Comparison of ENCODE assay signal across 15 mouse cellular contexts in genomic region chr11:11102620-11103019, GRCm38 (mm10). TPM values are rescaled to one million over a fixed set of nuclear protein-coding genes. Genes with fewer than 3 reads are reported as not detected.
DNase-seq lines count a peak whose midpoint lies in the region; ATAC-seq and TF ChIP-seq lines count a peak whose summit lies in the region.
"Had no signal": no experiment of that assay in that cellular context is flagged by ENCODE, and none has a peak within 500 bp of the region (broad histone marks: within the 10 kb centered on the region; RNA-seq: fewer than 3 reads in every experiment).

No protein-coding gene starts in this region.

- no peaks in the 10 kb centered on the region for H3K9me3 ChIP-seq in forebrain, embryonic 13.5 days (replicated peaks)
- H3K9me3 ChIP-seq in forebrain, embryonic 11.5 days (ENCODE audit: control insufficient read depth, low read length) = no peaks in the 10 kb centered on the region
- no peaks in the 10 kb centered on the region for H3K9me3 ChIP-seq in limb, embryonic 12.5 days
- no peaks in the 10 kb centered on the region for H3K9me3 ChIP-seq in limb, embryonic 10.5 days (replicated peaks)
- no peaks in the 10 kb centered on the region for H3K9me3 ChIP-seq in stomach, embryonic 14.5 days (ENCODE audit: control insufficient read depth, low read depth, low read length)
- no peaks in the 10 kb centered on the region for H3K9me3 ChIP-seq in stomach, postnatal 0 days (ENCODE audit: control insufficient read depth, low read length)

- H3K9ac ChIP-seq in forebrain, embryonic 13.5 days = no peak overlapping the region
- no peak overlapping the region for H3K9ac ChIP-seq in forebrain, embryonic 11.5 days (ENCODE audit: low read length)
- H3K9ac ChIP-seq in limb, embryonic 12.5 days (replicated peaks) = no peak overlapping the region
- no peak overlapping the region for H3K9ac ChIP-seq in stomach, embryonic 14.5 days (replicated peaks; ENCODE audit: low read depth, low read length)
- no peak overlapping the region for H3K9ac ChIP-seq in stomach, postnatal 0 days (ENCODE audit: low read length)

- WGBS in forebrain, embryonic 13.5 days = 30% methylated on average over 1 of the region's 1 CpGs
- 37% methylated on average over 1 of the region's 1 CpGs for WGBS in forebrain, embryonic 11.5 days
- whole genome bisulfite sequencing in limb, embryonic 12.5 days = 43% methylated on average over 1 of the region's 1 CpGs
- 55% methylated on average over 1 of the region's 1 CpGs for WGBS in limb, embryonic 10.5 days
- WGBS in stomach, embryonic 14.5 days = 24% methylated on average over 1 of the region's 1 CpGs
- 29% methylated on average over 1 of the region's 1 CpGs for WGBS in stomach, postnatal 0 days

- no peak overlapping the region for H3K4me2 ChIP-seq in forebrain, embryonic 13.5 days
- no peak overlapping the region for H3K4me2 ChIP-seq in forebrain, embryonic 11.5 days (ENCODE audit: low read depth, low read length, severe bottlenecking)
- no peak overlapping the region for H3K4me2 ChIP-seq in limb, embryonic 12.5 days
- no peak overlapping the region for H3K4me2 ChIP-seq in stomach, embryonic 14.5 days (replicated peaks; ENCODE audit: low read depth, low read length)
- H3K4me2 ChIP-seq in stomach, postnatal 0 days (replicated peaks; ENCODE audit: low read depth) = no peak overlapping the region

- TF ChIP-seq EP300 in stomach, postnatal 0 days (optimal IDR thresholded peaks at IDR 0.05) = no peak

- H3K36me3 ChIP-seq in forebrain, embryonic 13.5 days (ENCODE audit: poor library complexity, severe bottlenecking) = no peaks in the 10 kb centered on the region
- H3K36me3 ChIP-seq in forebrain, embryonic 11.5 days (ENCODE audit: control insufficient read depth, insufficient read depth, low read length) = no peaks in the 10 kb centered on the region
- no peaks in the 10 kb centered on the region for H3K36me3 ChIP-seq in limb, embryonic 12.5 days
- H3K36me3 ChIP-seq in limb, embryonic 10.5 days = no peaks in the 10 kb centered on the region
- no peaks in the 10 kb centered on the region for H3K36me3 ChIP-seq in stomach, embryonic 14.5 days (ENCODE audit: control insufficient read depth, insufficient read depth, low read length)
- H3K36me3 ChIP-seq in stomach, postnatal 0 days (ENCODE audit: control insufficient read depth, insufficient read depth, low read length) = no peaks in the 10 kb centered on the region

- H3K27ac ChIP-seq in forebrain, embryonic 13.5 days = no peak overlapping the region
- no peak overlapping the region for H3K27ac ChIP-seq in forebrain, embryonic 11.5 days (ENCODE audit: low read depth, low read length)
- 0 out of 2 replicates have a peak overlapping the region, but pooled peaks have one; percentile 57 for H3K27ac ChIP-seq in limb, embryonic 12.5 days
- H3K27ac ChIP-seq in limb, embryonic 10.5 days = no peak overlapping the region
- no peak overlapping the region for H3K27ac ChIP-seq in stomach, embryonic 14.5 days (ENCODE audit: low read length)
- no peak overlapping the region for H3K27ac ChIP-seq in stomach, postnatal 0 days (replicated peaks)

- peak; percentile 48; the same call in 1 of the 2 replicates for ATAC-seq in forebrain, embryonic 13.5 days
- no peak for ATAC-seq in forebrain, embryonic 11.5 days (replicated peaks; ENCODE audit: low FRiP score)
- no peak for ATAC-seq in limb, embryonic 12.5 days (ENCODE audit: insufficient number of reproducible peaks, insufficient read depth, low FRiP score, low TSS enrichment, low read depth)
- peak; percentile 53; the same call in 1 of the 2 replicates for ATAC-seq in stomach, embryonic 14.5 days (ENCODE audit: insufficient number of reproducible peaks, insufficient read depth, low FRiP score, low read depth)
- ATAC-seq in stomach, postnatal 0 days (ENCODE audit: low FRiP score, low TSS enrichment) = no peak

- 0 out of 2 replicates have a peak, but pooled peaks cover 4% of the 10 kb centered on the region for H3K4me1 ChIP-seq in forebrain, embryonic 13.5 days
- no peaks in the 10 kb centered on the region for H3K4me1 ChIP-seq in forebrain, embryonic 11.5 days (replicated peaks; ENCODE audit: control insufficient read depth, insufficient read depth, low read length)
- no peaks in the 10 kb centered on the region for H3K4me1 ChIP-seq in limb, embryonic 12.5 days (replicated peaks)
- H3K4me1 ChIP-seq in limb, embryonic 10.5 days = no peaks in the 10 kb centered on the region
- H3K4me1 ChIP-seq in stomach, embryonic 14.5 days (ENCODE audit: control insufficient read depth, insufficient read depth, low read length) = no peaks in the 10 kb centered on the region
- no peaks in the 10 kb centered on the region for H3K4me1 ChIP-seq in stomach, postnatal 0 days (replicated peaks; ENCODE audit: control insufficient read depth, insufficient read depth)

- no peak overlapping the region for H3K4me3 ChIP-seq in forebrain, embryonic 13.5 days
- no peak overlapping the region for H3K4me3 ChIP-seq in forebrain, embryonic 11.5 days (ENCODE audit: low read depth, low read length)
- no peak overlapping the region for H3K4me3 ChIP-seq in limb, embryonic 12.5 days (replicated peaks)
- no peak overlapping the region for H3K4me3 ChIP-seq in limb, embryonic 10.5 days
- H3K4me3 ChIP-seq in stomach, embryonic 14.5 days (ENCODE audit: low read depth, low read length) = no peak overlapping the region
- H3K4me3 ChIP-seq in stomach, postnatal 0 days (ENCODE audit: low read depth, low read length) = no peak overlapping the region

- no peak for TF ChIP-seq CTCF in stomach, postnatal 0 days (IDR thresholded peaks at IDR 0.05; ENCODE audit: low read depth)

- no peaks in the 10 kb centered on the region for H3K27me3 ChIP-seq in forebrain, embryonic 13.5 days
- H3K27me3 ChIP-seq in forebrain, embryonic 11.5 days (ENCODE audit: control insufficient read depth, insufficient read depth, low read length) = no peaks in the 10 kb centered on the region
- H3K27me3 ChIP-seq in limb, embryonic 12.5 days = no peaks in the 10 kb centered on the region
- H3K27me3 ChIP-seq in limb, embryonic 10.5 days (ENCODE audit: low read depth, poor library complexity, severe bottlenecking) = no peaks in the 10 kb centered on the region
- H3K27me3 ChIP-seq in stomach, embryonic 14.5 days (ENCODE audit: control insufficient read depth, insufficient read depth, low read length) = no peaks in the 10 kb centered on the region
- no peaks in the 10 kb centered on the region for H3K27me3 ChIP-seq in stomach, postnatal 0 days (ENCODE audit: control insufficient read depth, insufficient read depth, low read length)

- no peak for DNase-seq in forebrain, embryonic 11.5 days (ENCODE audit: low spot score)
- no peak for DNase-seq in limb, embryonic 10.5 days (ENCODE audit: low spot score)
- no peak for DNase-seq in stomach, postnatal 0 days (ENCODE audit: low spot score)
- no peak for DNase-seq in frontal cortex, postnatal 14 days (ENCODE audit: low spot score in 2 of 2)
- DNase-seq in kidney, postnatal 36 days = no peak
- DNase-seq: adrenal gland, postnatal 25 days; B cell, adult 2 months; cerebellum, postnatal 25 days; heart, adult 18-20 months; kidney, adult 11 months; liver; thymus, adult 2 months had no signal

RNA-seq across cellular contexts. Expression of gene Vwc2, which starts 11.4 kb away (rescaled TPM):
- polyA plus RNA-seq in forebrain, embryonic 13.5 days (2015; fragmentation: Nextera tagmentation; extraction: Ambion mirVana) = 1.6 and 2.8 TPM in 2 replicates
- polyA plus RNA-seq in forebrain, embryonic 11.5 days (2014; fragmentation: Nextera tagmentation; extraction: Ambion mirVana) = 2.6 and 2.9 TPM in 2 replicates
- polyA plus RNA-seq in limb, embryonic 12.5 days (2016; fragmentation: Nextera tagmentation; extraction: Ambion mirVana) = 1.2 and 2.1 TPM in 2 replicates
- 0.06 TPM in 1 of 2 replicates, not detected in the other for polyA plus RNA-seq in limb, embryonic 10.5 days (2016; fragmentation: Nextera tagmentation; extraction: Ambion mirVana)
- polyA plus RNA-seq in stomach, embryonic 14.5 days (2014; fragmentation: Nextera tagmentation; extraction: Ambion mirVana) = 1.8 and 2.1 TPM in 2 replicates
- polyA plus RNA-seq in stomach, postnatal 0 days (2015; fragmentation: Nextera tagmentation; extraction: Ambion mirVana) = 0.62 and 0.79 TPM in 2 replicates

Comparison
In these comparisons a context has a peak if more than half of its experiments do, and no peak if none do; other contexts are left out.
1. ATAC-seq: peak in forebrain, embryonic 13.5 days (single experiment) and stomach, embryonic 14.5 days (single experiment); none in forebrain, embryonic 11.5 days (single experiment), limb, embryonic 12.5 days (single experiment) and stomach, postnatal 0 days (single experiment).